Comparison of ENCODE assay signal across 9 mouse cellular contexts in the genomic region with DNA sequence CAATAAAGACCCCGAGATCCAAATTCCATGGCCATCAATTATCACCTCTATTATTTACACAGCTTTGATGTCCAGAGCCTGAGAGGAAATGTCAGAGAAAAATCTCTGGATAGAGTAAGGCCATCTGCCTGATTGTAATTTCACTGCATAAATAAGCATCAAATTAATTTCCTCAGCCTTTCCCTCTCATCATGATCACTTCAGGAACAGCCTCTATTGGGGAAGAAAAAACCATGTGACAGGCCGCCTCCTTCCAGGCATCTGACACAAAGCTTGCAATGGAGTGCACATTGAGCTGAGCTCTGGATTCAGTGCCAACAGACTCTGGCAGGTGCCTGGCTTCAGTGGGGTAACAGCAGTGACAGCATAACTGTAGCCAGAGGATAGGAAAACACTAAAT.
DNase-seq lines count a peak whose midpoint lies in the region; ATAC-seq and TF ChIP-seq lines count a peak whose summit lies in the region.
"Had no signal": no experiment of that assay in that cellular context is flagged by ENCODE, and none has a peak within 500 bp of the region (broad histone marks: within the 10 kb centered on the region; RNA-seq: fewer than 3 reads in every experiment).

No protein-coding gene starts in this region.

- no peak overlapping the region for H3K9ac ChIP-seq in liver, embryonic 11.5 days (ENCODE audit: low read depth, low read length)
- H3K9ac ChIP-seq in lung, postnatal 0 days (replicated peaks; ENCODE audit: low read depth): no peak overlapping the region

- H3K4me3 ChIP-seq in liver, embryonic 11.5 days (ENCODE audit: low read depth, low read length): no peak overlapping the region
- H3K4me3 ChIP-seq in lung, postnatal 0 days (ENCODE audit: low read depth, low read length): no peak overlapping the region

- no peak for ATAC-seq in liver, embryonic 11.5 days (replicated peaks; ENCODE audit: low FRiP score)
- no peak for ATAC-seq in lung, postnatal 0 days

- H3K27ac ChIP-seq in liver, embryonic 11.5 days (ENCODE audit: low read depth, low read length): no peak overlapping the region
- H3K27ac ChIP-seq in lung, postnatal 0 days (ENCODE audit: low read length): no peak overlapping the region
- H3K27ac ChIP-seq: macrophage had no signal

- H3K4me1 ChIP-seq in liver, embryonic 11.5 days (replicated peaks; ENCODE audit: control insufficient read depth, insufficient read depth, low read length): no peaks in the 10 kb centered on the region
- H3K4me1 ChIP-seq in lung, postnatal 0 days (ENCODE audit: insufficient read depth, low read depth, low read length): peaks cover 1% of the 10 kb centered on the region

- TF ChIP-seq CTCF in lung, postnatal 0 days (IDR thresholded peaks at IDR 0.05): no peak

- H3K36me3 ChIP-seq in liver, embryonic 11.5 days (ENCODE audit: control insufficient read depth, insufficient read depth, low read length): peaks cover 5% of the 10 kb centered on the region; the same call in 1 of the 2 replicates
- H3K36me3 ChIP-seq in lung, postnatal 0 days (ENCODE audit: insufficient read depth, low read length): 0 out of 2 replicates have a peak, but pooled peaks cover 16% of the 10 kb centered on the region

- H3K9me3 ChIP-seq in liver, embryonic 11.5 days (ENCODE audit: control insufficient read depth, low read length): no peaks in the 10 kb centered on the region
- H3K9me3 ChIP-seq in lung, postnatal 0 days (ENCODE audit: low read length): no peaks in the 10 kb centered on the region

- no peak for TF ChIP-seq EP300 in lung, postnatal 0 days (IDR thresholded peaks at IDR 0.05)

- no peak overlapping the region for H3K4me2 ChIP-seq in liver, embryonic 11.5 days
- no peak overlapping the region for H3K4me2 ChIP-seq in lung, postnatal 0 days (replicated peaks; ENCODE audit: low read depth, low read length)

- DNase-seq in kidney, postnatal 10 days: peak; percentile 33
- DNase-seq in kidney, postnatal 36 days: no peak
- peak; percentile 84 to 87 for DNase-seq in cerebellum, postnatal 36 days
- peak; percentile 36 for DNase-seq in layer of hippocampus, adult 9-10 months (ENCODE audit: low spot score)
- DNase-seq in right cerebral cortex, postnatal 10 days (ENCODE audit: low spot score in 2 of 2): peak; percentile 78 to 84
- no peak for DNase-seq in embryo, embryonic 10 days (ENCODE audit: low spot score)
- DNase-seq in liver, embryonic 11.5 days (ENCODE audit: low spot score): no peak
- no peak for DNase-seq in lung, postnatal 0 days (ENCODE audit: low spot score)

- WGBS in liver, embryonic 11.5 days: 70% methylated on average over 2 of the region's 2 CpGs
- WGBS in lung, postnatal 0 days: 41% methylated on average over 2 of the region's 2 CpGs

- H3K27me3 ChIP-seq in liver, embryonic 11.5 days (replicated peaks; ENCODE audit: control insufficient read depth, insufficient read depth, low read length): no peaks in the 10 kb centered on the region
- H3K27me3 ChIP-seq in lung, postnatal 0 days (replicated peaks; ENCODE audit: insufficient read depth, low read length): no peaks in the 10 kb centered on the region

Comparison
In these comparisons a context has a peak if more than half of its experiments do, and no peak if none do; other contexts are left out.
1. DNase-seq: peak in kidney, postnatal 10 days (single experiment), cerebellum, postnatal 36 days (2 of 2), layer of hippocampus, adult 9-10 months (single experiment) and right cerebral cortex, postnatal 10 days (2 of 2); none in kidney, postnatal 36 days (0 of 2), embryo, embryonic 10 days (single experiment), liver, embryonic 11.5 days (single experiment) and lung, postnatal 0 days (single experiment).